Mouse (Mus musculus): Measurements from ENCODE around the gene Sorbs1. TPM values are rescaled to one million over a fixed set of nuclear protein-coding genes. Genes with fewer than 3 reads are reported as not detected.

Gene Sorbs1
- polyA plus RNA-seq, 1 experiment from 2014 or later: 37.7 TPM

DNA sequence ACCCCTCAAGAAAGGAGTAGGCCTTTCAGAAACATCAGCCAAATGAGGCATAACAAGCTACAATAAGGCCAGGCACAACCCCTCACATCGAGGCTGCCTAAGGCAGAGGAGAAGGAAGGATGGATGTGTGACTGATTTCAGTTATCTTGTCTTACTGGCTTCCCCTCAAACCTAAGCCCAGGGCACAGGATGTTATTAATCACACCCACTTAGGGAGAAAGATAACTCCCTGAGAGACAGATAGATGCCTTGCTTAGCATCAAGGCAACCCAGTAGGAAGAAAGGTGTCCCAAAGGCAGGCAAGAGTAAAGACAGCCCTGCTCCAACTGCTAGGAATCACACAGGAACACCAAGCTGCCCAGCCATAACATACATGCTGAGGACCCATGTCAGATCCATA is 54.2 kb downstream of the Sorbs1 start:
- peaks cover 7% of the 10 kb centered on the region for H3K4me1 ChIP-seq
- H3K9me3 ChIP-seq: no peaks in the 10 kb centered on the region
- H3K36me3 ChIP-seq: no peaks in the 10 kb centered on the region
- 25% methylated on average over 1 of the region's 1 CpGs for WGBS
- no peak overlapping the region for H3K4me3 ChIP-seq
- no peak overlapping the region for H3K27ac ChIP-seq
- no peaks in the 10 kb centered on the region for H3K27me3 ChIP-seq
- H3K9ac ChIP-seq: no peak overlapping the region
- no peak for ATAC-seq (ENCODE audit: insufficient number of reproducible peaks, insufficient read depth, low FRiP score, low TSS enrichment, low read depth)
- no peak overlapping the region for H3K4me2 ChIP-seq

DNA sequence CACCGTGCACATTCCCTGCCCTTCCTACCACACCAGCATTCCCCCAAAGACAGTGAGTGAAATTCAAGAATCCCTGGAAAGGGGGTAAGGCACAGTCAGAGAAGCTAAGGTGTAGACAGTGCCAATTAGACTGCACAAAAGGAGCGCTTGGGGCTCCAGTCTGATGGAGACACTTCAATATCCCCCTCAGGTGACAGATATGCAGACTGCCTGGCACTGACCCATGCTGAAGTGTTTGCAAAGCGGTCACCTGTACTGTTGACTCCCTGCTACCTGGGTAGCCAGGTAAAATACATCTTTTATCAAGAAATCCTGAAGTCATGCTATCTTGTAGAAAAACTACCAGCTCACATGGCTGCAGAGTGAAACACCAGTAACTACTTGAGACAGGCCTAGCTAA is 54.8 kb downstream of the Sorbs1 start:
- no peak overlapping the region for H3K9ac ChIP-seq
- 70% methylated on average over 3 of the region's 3 CpGs for WGBS

DNA sequence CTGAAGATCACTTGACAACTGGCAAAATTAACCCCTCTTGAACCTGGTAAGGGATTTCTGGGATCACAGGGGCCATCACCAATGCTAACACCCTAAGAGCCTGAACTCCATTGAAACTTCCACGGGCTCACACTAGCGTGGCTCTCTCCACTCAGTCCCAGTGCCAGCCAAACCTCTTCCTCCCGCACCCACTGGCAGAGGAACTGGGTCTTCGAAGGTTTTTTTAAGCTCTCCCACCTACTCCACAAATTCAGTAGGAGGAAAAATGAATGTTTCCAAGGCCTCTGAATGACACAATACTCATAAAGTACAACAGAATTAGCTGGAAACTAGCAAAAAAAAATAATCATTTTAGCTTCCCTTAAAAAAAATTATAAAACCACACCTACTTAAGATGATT is 58.3 kb downstream of the Sorbs1 start:
- no peak overlapping the region for H3K27ac ChIP-seq
- H3K27me3 ChIP-seq: no peaks in the 10 kb centered on the region
- no peak for ATAC-seq (ENCODE audit: insufficient number of reproducible peaks, insufficient read depth, low FRiP score, low TSS enrichment, low read depth)
- 92% methylated on average over 4 of the region's 4 CpGs for WGBS
- no peaks in the 10 kb centered on the region for H3K4me1 ChIP-seq
- H3K36me3 ChIP-seq: no peaks in the 10 kb centered on the region
- no peak overlapping the region for H3K4me2 ChIP-seq
- no peak overlapping the region for H3K4me3 ChIP-seq
- H3K9me3 ChIP-seq: 0 out of 2 replicates have a peak, but pooled peaks cover 6% of the 10 kb centered on the region
- no peak overlapping the region for H3K9ac ChIP-seq

More for the DNA sequence above, 54.8 kb downstream of the Sorbs1 start:
- Histone ChIP-seq H3K4me2 (no peak overlapping the region), H3K4me3 (no peak overlapping the region), H3K9me3 (no peaks in the 10 kb centered on the region), H3K27me3 (no peaks in the 10 kb centered on the region), H3K27ac (no peak overlapping the region), H3K4me1 (peaks cover 7% of the 10 kb centered on the region), H3K36me3 (no peaks in the 10 kb centered on the region)
- no peak for ATAC-seq (ENCODE audit: insufficient number of reproducible peaks, insufficient read depth, low FRiP score, low TSS enrichment, low read depth)

DNA sequence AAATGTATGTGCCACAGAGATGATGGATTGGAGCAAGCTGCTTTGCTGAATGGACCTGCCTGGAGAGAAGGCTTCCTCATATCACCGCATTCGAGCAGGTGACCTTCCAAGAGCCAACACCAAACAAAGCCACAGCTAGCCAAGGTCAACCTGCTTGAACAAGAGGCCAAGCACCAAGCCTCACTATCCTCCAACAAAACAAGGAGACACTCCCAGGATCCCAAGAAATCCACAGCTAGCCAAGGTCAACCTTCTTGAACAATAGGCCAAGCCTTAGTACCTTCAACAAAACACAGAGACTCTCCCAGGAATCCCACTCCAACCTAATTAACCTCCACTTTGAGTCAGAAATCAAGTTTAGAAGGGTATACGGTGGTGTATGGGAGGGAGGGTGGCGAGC is 59.5 kb downstream of the Sorbs1 start:
- 0 out of 2 replicates have a peak, but pooled peaks cover 6% of the 10 kb centered on the region for H3K9me3 ChIP-seq
- H3K9ac ChIP-seq: no peak overlapping the region
- H3K36me3 ChIP-seq: no peaks in the 10 kb centered on the region
- no peak for ATAC-seq (ENCODE audit: insufficient number of reproducible peaks, insufficient read depth, low FRiP score, low TSS enrichment, low read depth)
- no peak overlapping the region for H3K27ac ChIP-seq
- no peaks in the 10 kb centered on the region for H3K27me3 ChIP-seq
- H3K4me2 ChIP-seq: no peak overlapping the region
- H3K4me3 ChIP-seq: no peak overlapping the region
- WGBS: 91% methylated on average over 4 of the region's 4 CpGs
- H3K4me1 ChIP-seq: no peaks in the 10 kb centered on the region

DNA sequence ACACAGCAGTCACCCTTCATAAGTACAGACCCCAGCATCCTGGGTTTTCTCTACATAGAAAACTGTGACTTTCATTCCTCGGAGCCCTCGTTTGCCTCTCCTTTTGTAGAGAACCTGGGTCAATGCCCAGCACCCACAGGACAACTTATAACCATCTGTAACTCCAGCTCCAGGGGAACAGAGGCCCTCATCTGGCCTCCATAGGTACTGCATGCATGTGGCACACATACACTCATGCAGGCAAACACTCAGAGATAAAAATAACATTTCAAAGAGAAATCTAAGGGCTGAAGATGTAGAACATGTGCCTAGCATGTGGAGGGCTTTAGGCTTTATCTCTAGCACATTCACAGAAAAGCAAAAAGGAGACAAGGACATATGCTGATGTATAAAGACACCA is 61.4 kb downstream of the Sorbs1 start:
- 94% methylated on average over 2 of the region's 2 CpGs for WGBS
- H3K36me3 ChIP-seq: no peaks in the 10 kb centered on the region
- H3K9me3 ChIP-seq: 0 out of 2 replicates have a peak, but pooled peaks cover 6% of the 10 kb centered on the region
- H3K27me3 ChIP-seq: no peaks in the 10 kb centered on the region
- H3K4me3 ChIP-seq: no peak overlapping the region
- no peak overlapping the region for H3K4me2 ChIP-seq
- H3K9ac ChIP-seq: no peak overlapping the region
- no peak for ATAC-seq (ENCODE audit: insufficient number of reproducible peaks, insufficient read depth, low FRiP score, low TSS enrichment, low read depth)
- no peaks in the 10 kb centered on the region for H3K4me1 ChIP-seq
- no peak overlapping the region for H3K27ac ChIP-seq

DNA sequence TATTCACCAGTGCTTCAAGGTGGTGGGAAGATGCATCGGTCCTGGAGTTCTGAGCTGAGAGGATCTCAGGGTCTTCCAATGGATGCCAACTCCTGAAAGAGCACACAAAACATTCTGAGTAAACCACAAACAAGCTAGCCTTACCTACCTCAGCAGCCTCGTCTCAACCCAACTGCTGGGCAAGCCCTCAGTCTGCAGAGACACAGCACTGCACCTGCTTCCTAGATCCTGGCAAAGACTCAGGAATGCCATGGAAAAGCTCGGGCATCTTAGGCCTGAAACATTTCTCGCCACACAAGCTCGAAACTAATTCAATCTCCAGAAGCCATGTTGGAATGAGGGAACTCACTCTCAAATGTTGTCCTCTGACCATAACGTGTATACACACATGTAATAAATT is 62.3 kb downstream of the Sorbs1 start:
- WGBS: 72% methylated on average over 6 of the region's 6 CpGs

DNA sequence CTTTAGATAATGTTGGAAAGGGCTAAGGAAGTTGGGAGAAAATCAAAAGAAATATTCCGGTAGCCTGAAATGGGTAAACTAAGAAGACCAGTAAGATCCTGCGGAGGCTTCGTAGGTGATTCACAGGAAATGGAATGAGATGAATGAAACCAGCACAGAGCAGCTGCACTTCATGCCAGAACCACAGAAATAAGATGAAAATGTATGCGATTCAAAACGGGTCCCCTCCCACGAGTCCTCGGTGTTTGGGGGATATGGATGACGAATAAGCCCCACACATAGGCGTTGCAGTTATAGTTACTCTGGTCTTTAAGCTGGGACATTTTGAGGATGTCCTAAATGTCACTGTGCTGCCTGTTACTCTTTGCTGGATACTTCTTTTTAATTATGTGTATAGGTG is 67.1 kb downstream of the Sorbs1 start:
- 92% methylated on average over 9 of the region's 9 CpGs for WGBS
- Histone ChIP-seq H3K4me1 (no peaks in the 10 kb centered on the region), H3K9ac (no peak overlapping the region), H3K27me3 (no peaks in the 10 kb centered on the region), H3K9me3 (no peaks in the 10 kb centered on the region), H3K4me2 (no peak overlapping the region), H3K36me3 (no peaks in the 10 kb centered on the region), H3K4me3 (no peak overlapping the region), H3K27ac (no peak overlapping the region)
- ATAC-seq (ENCODE audit: insufficient number of reproducible peaks, insufficient read depth, low FRiP score, low TSS enrichment, low read depth): no peak

More for the DNA sequence above, 62.3 kb downstream of the Sorbs1 start:
- Histone ChIP-seq H3K9ac (no peak overlapping the region), H3K4me1 (no peaks in the 10 kb centered on the region), H3K4me2 (no peak overlapping the region), H3K9me3 (0 out of 2 replicates have a peak, but pooled peaks cover 6% of the 10 kb centered on the region), H3K36me3 (no peaks in the 10 kb centered on the region), H3K27ac (no peak overlapping the region), H3K4me3 (no peak overlapping the region), H3K27me3 (no peaks in the 10 kb centered on the region)
- ATAC-seq (ENCODE audit: insufficient number of reproducible peaks, insufficient read depth, low FRiP score, low TSS enrichment, low read depth): no peak

DNA sequence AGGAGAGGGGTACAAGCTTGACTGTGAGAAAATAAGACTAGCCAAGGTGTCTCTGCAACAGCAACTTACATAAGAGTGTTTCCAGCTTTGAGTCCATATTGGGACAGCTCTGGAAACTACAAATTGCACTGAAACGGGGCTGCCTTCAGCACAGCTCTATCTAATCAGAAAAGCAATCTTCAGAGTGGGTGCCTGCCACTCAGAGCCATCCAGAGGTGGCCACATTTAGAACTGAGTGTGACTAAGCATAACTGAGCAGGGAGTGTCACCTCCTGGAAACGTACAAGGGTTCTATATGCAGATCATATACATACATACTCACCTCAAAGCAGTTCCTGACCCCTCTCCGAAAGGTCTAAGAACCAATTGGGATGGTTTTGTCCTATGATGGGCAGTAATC is 71.2 kb downstream of the Sorbs1 start:
- no peak overlapping the region for H3K4me2 ChIP-seq
- H3K4me3 ChIP-seq: no peak overlapping the region
- no peaks in the 10 kb centered on the region for H3K27me3 ChIP-seq
- H3K4me1 ChIP-seq: 0 out of 2 replicates have a peak, but pooled peaks cover 8% of the 10 kb centered on the region
- ATAC-seq (ENCODE audit: insufficient number of reproducible peaks, insufficient read depth, low FRiP score, low TSS enrichment, low read depth): no peak
- no peak overlapping the region for H3K9ac ChIP-seq
- H3K27ac ChIP-seq: no peak overlapping the region
- no peaks in the 10 kb centered on the region for H3K36me3 ChIP-seq
- 79% methylated on average over 3 of the region's 3 CpGs for WGBS
- no peaks in the 10 kb centered on the region for H3K9me3 ChIP-seq

DNA sequence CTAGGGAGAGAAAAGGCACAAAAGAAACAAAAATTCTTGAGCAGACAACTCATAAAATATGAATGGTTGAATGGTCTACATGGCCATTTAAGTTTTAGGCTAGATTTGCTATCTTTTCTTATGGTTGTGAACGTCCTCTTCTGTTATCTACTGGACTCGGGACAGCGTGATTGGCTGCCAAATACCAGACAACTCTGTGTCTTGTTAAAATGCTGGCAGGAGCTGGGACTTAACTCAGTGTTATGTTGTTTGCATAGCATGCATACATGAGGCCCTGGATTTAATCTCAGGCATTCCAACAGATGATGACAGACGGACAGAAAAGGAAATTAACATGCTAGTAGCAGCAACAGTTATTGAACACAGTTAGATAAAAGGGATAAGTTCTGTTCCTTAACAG is 72.6 kb downstream of the Sorbs1 start:
- no peak for ATAC-seq (ENCODE audit: insufficient number of reproducible peaks, insufficient read depth, low FRiP score, low TSS enrichment, low read depth)
- Histone ChIP-seq H3K4me2 (no peak overlapping the region), H3K36me3 (no peaks in the 10 kb centered on the region), H3K27me3 (no peaks in the 10 kb centered on the region), H3K27ac (no peak overlapping the region), H3K4me1 (0 out of 2 replicates have a peak, but pooled peaks cover 8% of the 10 kb centered on the region), H3K9ac (no peak overlapping the region), H3K9me3 (no peaks in the 10 kb centered on the region), H3K4me3 (no peak overlapping the region)
- 78% methylated on average over 4 of the region's 4 CpGs for WGBS

DNA sequence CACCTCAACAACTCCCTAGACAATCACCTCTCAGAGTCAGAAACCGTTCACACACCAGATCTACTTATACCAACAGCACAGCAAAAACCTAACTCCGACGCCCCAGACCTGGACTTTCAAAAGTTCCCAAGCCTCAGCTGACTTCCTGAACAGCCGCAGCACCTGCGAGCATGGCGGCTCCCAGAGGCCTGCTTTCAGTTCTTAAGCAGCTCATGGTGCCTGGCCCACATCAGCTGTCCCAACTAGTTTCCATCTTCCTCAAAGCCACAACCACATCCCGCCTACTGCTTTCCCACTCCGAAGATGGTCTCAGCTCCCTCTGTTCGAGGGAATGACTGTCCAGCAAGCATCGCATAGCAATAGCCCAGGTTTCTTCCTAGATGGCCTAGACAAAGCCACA is 74.7 kb downstream of the Sorbs1 start:
- no peaks in the 10 kb centered on the region for H3K9me3 ChIP-seq
- H3K27me3 ChIP-seq: no peaks in the 10 kb centered on the region
- H3K4me2 ChIP-seq: no peak overlapping the region
- no peak overlapping the region for H3K4me3 ChIP-seq
- H3K27ac ChIP-seq: no peak overlapping the region
- ATAC-seq (ENCODE audit: insufficient number of reproducible peaks, insufficient read depth, low FRiP score, low TSS enrichment, low read depth): no peak
- H3K36me3 ChIP-seq: no peaks in the 10 kb centered on the region
- no peak overlapping the region for H3K9ac ChIP-seq
- 0 out of 2 replicates have a peak, but pooled peaks cover 8% of the 10 kb centered on the region for H3K4me1 ChIP-seq
- 86% methylated on average over 10 of the region's 10 CpGs for WGBS

DNA sequence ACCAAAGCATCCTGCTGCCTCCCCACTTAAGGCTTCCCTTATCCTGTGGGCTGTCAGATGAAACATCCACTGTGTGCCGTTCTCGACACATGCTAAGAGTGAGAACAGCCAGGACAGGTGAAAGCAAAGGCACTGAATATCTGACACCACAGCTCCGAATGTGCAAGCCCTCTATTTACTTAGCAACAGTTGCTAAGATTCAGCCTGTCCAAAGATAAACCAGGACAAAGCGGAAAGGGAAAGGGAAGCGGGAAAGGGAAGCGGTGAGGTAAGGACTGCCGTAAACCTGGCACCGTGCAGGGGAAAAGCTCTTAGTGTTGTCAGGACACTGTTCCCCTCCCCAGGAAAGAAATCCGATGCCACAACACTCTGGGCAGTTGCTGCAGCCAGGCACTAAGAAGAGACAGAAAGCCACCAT is 75.9 kb downstream of the Sorbs1 start:
- H3K36me3 ChIP-seq: no peaks in the 10 kb centered on the region
- H3K27me3 ChIP-seq: no peaks in the 10 kb centered on the region
- ATAC-seq (ENCODE audit: insufficient number of reproducible peaks, insufficient read depth, low FRiP score, low TSS enrichment, low read depth): no peak
- peaks cover 11% of the 10 kb centered on the region; the same call in 1 of the 2 replicates for H3K4me1 ChIP-seq
- no peak overlapping the region for H3K4me3 ChIP-seq
- H3K9me3 ChIP-seq: no peaks in the 10 kb centered on the region
- no peak overlapping the region for H3K9ac ChIP-seq
- H3K27ac ChIP-seq: no peak overlapping the region
- WGBS: 61% methylated on average over 9 of the region's 9 CpGs
- H3K4me2 ChIP-seq: no peak overlapping the region

DNA sequence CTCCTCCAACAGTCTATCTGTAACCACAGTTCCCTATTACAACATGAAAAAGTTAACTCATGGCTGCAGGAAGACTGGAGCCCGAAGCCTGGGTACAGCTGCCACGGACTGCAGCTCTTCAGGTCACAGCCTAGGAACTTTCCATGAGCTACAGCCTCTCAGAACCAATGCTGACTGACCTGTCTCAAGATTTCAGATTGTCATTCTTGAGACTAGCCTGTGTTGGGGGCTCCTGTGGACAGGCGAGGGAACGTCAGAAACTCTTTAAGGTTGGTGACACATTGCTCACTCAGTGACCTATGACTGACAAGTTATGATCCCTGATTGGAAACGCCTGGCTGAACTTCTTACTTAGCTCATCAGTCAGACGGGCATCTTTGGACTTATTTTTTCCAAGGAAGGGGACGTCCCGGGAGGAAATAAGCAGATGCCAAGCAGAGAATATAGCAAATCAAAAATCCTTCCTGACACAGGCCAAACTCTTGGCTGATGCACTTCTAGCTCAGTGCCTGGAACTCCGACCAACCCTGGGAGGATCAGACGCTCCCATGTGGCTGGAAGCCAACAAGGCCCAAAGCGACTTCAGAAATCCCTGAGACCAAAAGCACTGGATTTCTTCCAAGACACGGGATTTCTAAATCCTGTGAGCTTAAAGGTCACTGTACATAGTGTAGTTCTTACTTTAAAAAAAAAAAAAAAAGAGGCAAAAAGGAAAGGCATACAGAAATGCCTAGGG is 76.9 kb downstream of the Sorbs1 start:
- no peak overlapping the region for H3K27ac ChIP-seq

More for the DNA sequence above, 76.9 kb downstream of the Sorbs1 start:
- Histone ChIP-seq H3K4me1 (peaks cover 15% of the 10 kb centered on the region; the same call in 1 of the 2 replicates), H3K27me3 (no peaks in the 10 kb centered on the region), H3K9me3 (no peaks in the 10 kb centered on the region), H3K9ac (no peak overlapping the region), H3K4me2 (no peak overlapping the region), H3K36me3 (no peaks in the 10 kb centered on the region), H3K4me3 (no peak overlapping the region)
- no peak for ATAC-seq (ENCODE audit: insufficient number of reproducible peaks, insufficient read depth, low FRiP score, low TSS enrichment, low read depth)
- WGBS: 66% methylated on average over 12 of the region's 12 CpGs

Data from embryonic facial prominence, embryonic 13.5 days (tissue).